Mouse (Mus musculus) intestine, embryonic 16.5 days (tissue): ENCODE measurements around the gene Cyp17a1. TPM values are rescaled to one million over a fixed set of nuclear protein-coding genes. Genes with fewer than 3 reads are reported as not detected.

Source experiments
- ATAC-seq: fragments of 200-750 bp; cut with Nextera tagmentation; 2 replicates; pipeline ENCODE4 v1.8.0; 2017; ENCODE audit warnings: moderate TSS enrichment, moderate library complexity
- H3K27ac ChIP-seq: fragments of 300-500 bp; sonication (generic); 2 replicates; pipeline ENCODE4 v1.5.1; 2014; ENCODE audit warnings: mild to moderate bottlenecking, low read length
- H3K27me3 ChIP-seq: fragments of 300-500 bp; sonication (generic); replicated peaks from 2 replicates; pipeline ENCODE4 v1.6.1; 2014; ENCODE audit warnings: low read length, control low read depth, mixed read lengths; ENCODE audit not compliant: control insufficient read depth, insufficient read depth
- H3K36me3 ChIP-seq: fragments of 300-500 bp; sonication (generic); 2 replicates; pipeline ENCODE4 v1.6.1; 2014; ENCODE audit warnings: low read length, control low read depth; ENCODE audit not compliant: control insufficient read depth, insufficient read depth
- H3K4me1 ChIP-seq: fragments of 300-500 bp; sonication (generic); 2 replicates; pipeline ENCODE4 v1.6.1; 2014; ENCODE audit warnings: low read length, control low read depth, mixed read lengths; ENCODE audit not compliant: control insufficient read depth, insufficient read depth
- H3K4me2 ChIP-seq: fragments of 300-500 bp; sonication (generic); 2 replicates; pipeline ENCODE4 v1.6.1; 2014; ENCODE audit warnings: low read depth, low read length, control low read depth
- H3K4me3 ChIP-seq: fragments of 300-500 bp; sonication (generic); 2 replicates; pipeline ENCODE4 v1.5.1; 2014; ENCODE audit warnings: mild to moderate bottlenecking, low read length
- H3K9ac ChIP-seq: fragments of 300-500 bp; sonication (generic); 2 replicates; pipeline ENCODE4 v1.6.1; 2014; ENCODE audit warnings: low read depth, low read length
- H3K9me3 ChIP-seq: fragments of 300-500 bp; sonication (generic); 2 replicates; pipeline ENCODE4 v1.6.1; 2016; ENCODE audit warnings: low read length, control low read depth; ENCODE audit not compliant: control insufficient read depth
- WGBS: fragments of 180-500 bp; shearing (Covaris S2); extraction: QIAGEN DNeasy Blood & Tissue Kit; methylation state at CpG from one replicate; pipeline ENCODE4 v1.1.7; 2014; 5-methylcytosine and 5-hydroxymethylcytosine counted together
- polyA plus RNA-seq: library from polyadenylated mRNA; unstranded; fragments of >200 nt; fragmentation: Nextera tagmentation; extraction: Ambion mirVana; gene quantifications from 2 replicates; pipeline ENCODE4 v1.2.1, GENCODE M21; 2015

Gene Cyp17a1
- polyA plus RNA-seq, 1 experiment from 2014 or later = 0.16 TPM

DNA sequence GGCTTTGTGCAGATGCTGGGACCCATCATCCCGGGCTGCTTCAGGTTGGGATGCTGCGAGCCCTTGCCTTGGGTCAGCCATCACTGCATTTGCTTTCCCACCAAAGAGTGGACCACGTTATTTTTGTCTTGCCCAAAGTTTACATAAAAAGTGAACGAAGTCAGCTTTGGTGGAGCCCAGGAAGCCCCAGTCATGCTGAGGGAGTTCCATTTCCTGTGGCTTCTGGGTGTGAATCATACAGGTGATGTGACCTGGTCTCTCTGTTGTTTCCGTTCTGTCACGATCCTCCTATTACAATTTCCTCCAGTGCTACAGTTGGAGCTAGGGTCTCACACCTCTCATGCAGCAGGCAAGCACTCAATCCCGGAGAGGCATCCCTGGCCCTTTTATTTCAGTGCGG is 55.6 kb downstream of the Cyp17a1 start:
- Histone ChIP-seq H3K36me3 (0 out of 2 replicates have a peak, but pooled peaks cover 3% of the 10 kb centered on the region), H3K4me3 (no peak overlapping the region), H3K4me2 (no peak overlapping the region), H3K9me3 (no peaks in the 10 kb centered on the region), H3K27ac (no peak overlapping the region), H3K27me3 (no peaks in the 10 kb centered on the region), H3K9ac (no peak overlapping the region), H3K4me1 (peaks cover 28% of the 10 kb centered on the region)
- 72% methylated on average over 8 of the region's 8 CpGs for WGBS
- no peak for ATAC-seq

Other genes starting within 250 kb of the Cyp17a1 start
- gene Trim8, start 171.5 kb downstream of the Cyp17a1 start, polyA plus RNA-seq = 10.1 and 13.7 TPM in 2 replicates
- gene Arl3, start 100.0 kb downstream of the Cyp17a1 start, polyA plus RNA-seq = 53.9 and 64.5 TPM in 2 replicates
- 16.7 and 18.1 TPM in 2 replicates for gene Sfxn2, start 99.8 kb downstream of the Cyp17a1 start, polyA plus RNA-seq
- 39.3 and 40.0 TPM in 2 replicates for gene Wbp1l, start 74.1 kb downstream of the Cyp17a1 start, polyA plus RNA-seq
- gene Borcs7, start 16.7 kb upstream of the Cyp17a1 start, polyA plus RNA-seq = 13.9 and 14.0 TPM in 2 replicates
- gene As3mt, start 34.3 kb upstream of the Cyp17a1 start, polyA plus RNA-seq = 69.1 and 69.3 TPM in 2 replicates
- gene Cnnm2, start 88.4 kb upstream of the Cyp17a1 start, polyA plus RNA-seq = 1.9 and 2.1 TPM in 2 replicates